Mouse (Mus musculus): ENCODE results near the gene Cdcp2.

GRCm38 (mm10) chr4:107061560-107061959, 35.1 kb upstream of the Cdcp2 start:
- TF ChIP-seq EP300 (IDR thresholded peaks at IDR 0.05; ENCODE audit: low read depth), result no peak
- TF ChIP-seq CTCF (IDR thresholded peaks at IDR 0.05; ENCODE audit: low read depth), result no peak

Measured in heart, postnatal 0 days (tissue).